Mouse (Mus musculus): ENCODE measurements around the gene Olfr1233. TPM values are rescaled to one million over a fixed set of nuclear protein-coding genes. Genes with fewer than 3 reads are reported as not detected.

Gene Olfr1233
- not detected in 2 replicates for polyA plus RNA-seq (2014; fragmentation: Nextera tagmentation; extraction: Ambion mirVana)

DNA sequence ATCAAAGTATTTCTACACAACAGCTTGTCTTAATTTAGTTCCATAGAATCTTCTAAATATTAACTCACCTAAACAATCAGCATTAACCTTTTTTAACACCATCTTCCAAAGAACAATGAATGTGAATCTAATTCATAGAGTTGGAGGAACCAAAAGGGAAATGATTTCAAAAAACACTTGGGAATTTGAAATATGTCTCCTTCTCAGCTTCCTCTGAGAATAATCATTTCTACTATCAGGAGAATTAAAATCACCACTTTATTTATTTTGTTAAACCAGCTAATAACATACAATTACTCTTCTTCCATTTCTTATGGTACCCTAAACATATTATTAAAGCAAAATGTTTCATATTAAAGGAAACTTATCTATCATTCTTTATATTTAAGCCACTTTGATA is at the start of gene Olfr1233:
Gene Olfr1233, minus strand, starts transcription at position 101 of the 400 bp plus-strand sequence.
- Histone ChIP-seq H3K4me3 (ENCODE audit: low read depth, low read length) (no peak within 1 kb of the TSS), H3K9ac (replicated peaks; ENCODE audit: low read depth, low read length) (no peak within 1 kb of the TSS), H3K27me3 (ENCODE audit: control insufficient read depth, insufficient read depth, low read length) (no peaks in the 10 kb centered on the region), H3K4me2 (replicated peaks; ENCODE audit: low read depth, low read length) (no peak within 1 kb of the TSS), H3K9me3 (ENCODE audit: control insufficient read depth, low read depth, low read length) (no peaks in the 10 kb centered on the region), H3K4me1 (ENCODE audit: control insufficient read depth, insufficient read depth, low read length) (no peaks in the 10 kb centered on the region), H3K27ac (ENCODE audit: low read length) (no peak within 1 kb of the TSS), H3K36me3 (ENCODE audit: control insufficient read depth, insufficient read depth, low read length) (no peaks in the 10 kb centered on the region)
- ATAC-seq (ENCODE audit: insufficient number of reproducible peaks, insufficient read depth, low FRiP score, low read depth), result no peak

GRCm38 (mm10) chr2:89364765-89365164 is 22.6 kb upstream of the Olfr1233 start, which contains the start of gene Olfr1234:
TSS of gene Olfr1234 (minus strand) at chr2:89364865.
- H3K4me1 ChIP-seq (ENCODE audit: control insufficient read depth, insufficient read depth, low read length), result no peaks in the 10 kb centered on the region
- H3K36me3 ChIP-seq (ENCODE audit: control insufficient read depth, insufficient read depth, low read length), result no peaks in the 10 kb centered on the region
- no peak for ATAC-seq (ENCODE audit: insufficient number of reproducible peaks, insufficient read depth, low FRiP score, low read depth)
- H3K9ac ChIP-seq (replicated peaks; ENCODE audit: low read depth, low read length), result no peak within 1 kb of the TSS
- H3K4me3 ChIP-seq (ENCODE audit: low read depth, low read length), result no peak within 1 kb of the TSS
- WGBS, result 85% methylated on average over 4 of the region's 4 CpGs
- H3K27me3 ChIP-seq (ENCODE audit: control insufficient read depth, insufficient read depth, low read length), result no peaks in the 10 kb centered on the region
- H3K27ac ChIP-seq (ENCODE audit: low read length), result no peak within 1 kb of the TSS
- no peak within 1 kb of the TSS for H3K4me2 ChIP-seq (replicated peaks; ENCODE audit: low read depth, low read length)
- no peaks in the 10 kb centered on the region for H3K9me3 ChIP-seq (ENCODE audit: control insufficient read depth, low read depth, low read length)

GRCm38 (mm10) chr2:89329575-89329974 is 12.6 kb downstream of the Olfr1233 start, which contains the start of gene Olfr1232:
TSS of gene Olfr1232 (minus strand) at chr2:89329675.
- Histone ChIP-seq H3K4me2 (replicated peaks; ENCODE audit: low read depth, low read length) (no peak within 1 kb of the TSS), H3K4me1 (ENCODE audit: control insufficient read depth, insufficient read depth, low read length) (no peaks in the 10 kb centered on the region)
- ATAC-seq (ENCODE audit: insufficient number of reproducible peaks, insufficient read depth, low FRiP score, low read depth), result no peak

DNA sequence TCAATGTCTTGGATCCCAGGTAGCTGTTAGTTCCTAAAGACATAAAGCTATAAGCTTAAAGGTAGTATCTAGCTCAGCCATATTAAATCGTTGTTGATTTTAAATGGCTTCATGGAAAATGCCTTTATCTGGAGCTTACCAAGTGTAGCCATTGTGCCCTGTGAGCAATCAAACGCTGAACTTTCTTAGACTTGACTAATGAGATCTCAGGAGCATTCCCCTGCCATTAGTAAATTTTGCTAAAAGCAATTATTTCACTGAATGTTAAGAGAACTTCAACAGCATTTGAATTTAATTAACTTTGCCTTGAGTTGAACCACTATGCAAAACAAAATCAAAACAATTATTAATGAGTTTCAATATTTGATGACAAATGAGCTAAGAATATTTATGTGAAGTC is 35.2 kb downstream of the Olfr1233 start, which contains the start of gene Olfr1231:
Gene Olfr1231, minus strand, starts transcription at position 101 of the 400 bp plus-strand sequence.
- H3K27ac ChIP-seq (ENCODE audit: low read length), result no peak within 1 kb of the TSS
- no peaks in the 10 kb centered on the region for H3K9me3 ChIP-seq (ENCODE audit: control insufficient read depth, low read depth, low read length)
- no peaks in the 10 kb centered on the region for H3K4me1 ChIP-seq (ENCODE audit: control insufficient read depth, insufficient read depth, low read length)
- H3K27me3 ChIP-seq (ENCODE audit: control insufficient read depth, insufficient read depth, low read length), result no peaks in the 10 kb centered on the region
- H3K4me2 ChIP-seq (replicated peaks; ENCODE audit: low read depth, low read length), result no peak within 1 kb of the TSS
- no peak for ATAC-seq (ENCODE audit: insufficient number of reproducible peaks, insufficient read depth, low FRiP score, low read depth)
- WGBS, result 75% methylated on average over 2 of the region's 2 CpGs
- no peak within 1 kb of the TSS for H3K9ac ChIP-seq (replicated peaks; ENCODE audit: low read depth, low read length)
- no peaks in the 10 kb centered on the region for H3K36me3 ChIP-seq (ENCODE audit: control insufficient read depth, insufficient read depth, low read length)
- no peak within 1 kb of the TSS for H3K4me3 ChIP-seq (ENCODE audit: low read depth, low read length)

More at GRCm38 (mm10) chr2:89329575-89329974, 12.6 kb downstream of the Olfr1233 start, which contains the start of gene Olfr1232:
- no peaks in the 10 kb centered on the region for H3K9me3 ChIP-seq (ENCODE audit: control insufficient read depth, low read depth, low read length)
- H3K9ac ChIP-seq (replicated peaks; ENCODE audit: low read depth, low read length), result no peak within 1 kb of the TSS
- H3K4me3 ChIP-seq (ENCODE audit: low read depth, low read length), result no peak within 1 kb of the TSS
- H3K36me3 ChIP-seq (ENCODE audit: control insufficient read depth, insufficient read depth, low read length), result no peaks in the 10 kb centered on the region
- H3K27ac ChIP-seq (ENCODE audit: low read length), result no peak within 1 kb of the TSS
- no peaks in the 10 kb centered on the region for H3K27me3 ChIP-seq (ENCODE audit: control insufficient read depth, insufficient read depth, low read length)

DNA sequence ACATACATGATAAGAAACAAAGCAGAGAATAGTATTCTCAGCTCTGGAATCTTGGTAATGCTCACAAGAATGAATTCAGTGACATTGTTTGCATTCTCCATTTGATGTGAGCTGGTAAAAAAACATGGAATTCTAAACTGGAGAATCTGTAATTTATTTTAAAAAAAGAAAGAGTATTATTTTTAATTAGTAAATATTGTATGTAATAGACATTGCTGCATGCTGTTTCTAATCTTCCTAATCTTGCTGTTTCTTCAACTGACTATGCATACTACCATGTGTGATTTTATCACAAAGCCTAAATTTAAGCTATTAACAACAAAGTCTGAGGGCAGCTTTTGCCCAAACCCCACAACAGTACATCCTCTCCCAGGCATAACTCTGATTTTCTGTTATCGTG is 45.0 kb downstream of the Olfr1233 start, which contains the start of gene Olfr1230:
Gene Olfr1230, minus strand, starts transcription at position 101 of the 400 bp plus-strand sequence.
- Histone ChIP-seq H3K9ac (replicated peaks; ENCODE audit: low read depth, low read length) (no peak within 1 kb of the TSS), H3K27ac (ENCODE audit: low read length) (no peak within 1 kb of the TSS), H3K4me2 (replicated peaks; ENCODE audit: low read depth, low read length) (no peak within 1 kb of the TSS), H3K4me3 (ENCODE audit: low read depth, low read length) (no peak within 1 kb of the TSS), H3K9me3 (ENCODE audit: control insufficient read depth, low read depth, low read length) (no peaks in the 10 kb centered on the region), H3K4me1 (ENCODE audit: control insufficient read depth, insufficient read depth, low read length) (no peaks in the 10 kb centered on the region), H3K36me3 (ENCODE audit: control insufficient read depth, insufficient read depth, low read length) (no peaks in the 10 kb centered on the region), H3K27me3 (ENCODE audit: control insufficient read depth, insufficient read depth, low read length) (no peaks in the 10 kb centered on the region)
- no peak for ATAC-seq (ENCODE audit: insufficient number of reproducible peaks, insufficient read depth, low FRiP score, low read depth)
- WGBS, result 70% methylated on average over 1 of the region's 1 CpGs

- Histone ChIP-seq H3K9me3 (ENCODE audit: control insufficient read depth, low read depth, low read length) (no peaks in the 10 kb centered on the region), H3K4me2 (replicated peaks; ENCODE audit: low read depth, low read length) (no peak within 1 kb of the TSS), H3K27ac (ENCODE audit: low read length) (no peak within 1 kb of the TSS), H3K9ac (replicated peaks; ENCODE audit: low read depth, low read length) (no peak within 1 kb of the TSS), H3K27me3 (ENCODE audit: control insufficient read depth, insufficient read depth, low read length) (no peaks in the 10 kb centered on the region), H3K4me1 (ENCODE audit: control insufficient read depth, insufficient read depth, low read length) (no peaks in the 10 kb centered on the region), H3K4me3 (ENCODE audit: low read depth, low read length) (no peak within 1 kb of the TSS), H3K36me3 (ENCODE audit: control insufficient read depth, insufficient read depth, low read length) (no peaks in the 10 kb centered on the region)
- WGBS, result 72% methylated on average over 2 of the region's 2 CpGs
- ATAC-seq (ENCODE audit: insufficient number of reproducible peaks, insufficient read depth, low FRiP score, low read depth), result no peak
Observed at GRCm38 (mm10) chr2:89287914-89288313, 54.3 kb downstream of the Olfr1233 start, which contains the start of gene Olfr1229. TSS of gene Olfr1229 (minus strand) at chr2:89288014.

Other genes with a start within 250 kb of the Olfr1233 start
- gene Olfr1220, start 235.6 kb downstream of the Olfr1233 start, polyA plus RNA-seq (2014; fragmentation: Nextera tagmentation; extraction: Ambion mirVana), result not detected in 2 replicates
- not detected in 2 replicates for gene Olfr1221, start 225.1 kb downstream of the Olfr1233 start, polyA plus RNA-seq (2014; fragmentation: Nextera tagmentation; extraction: Ambion mirVana)
- gene Olfr1222, start 209.3 kb downstream of the Olfr1233 start, polyA plus RNA-seq (2014; fragmentation: Nextera tagmentation; extraction: Ambion mirVana), result not detected in 2 replicates
- gene Olfr1223, start 190.8 kb downstream of the Olfr1233 start, polyA plus RNA-seq (2014; fragmentation: Nextera tagmentation; extraction: Ambion mirVana), result not detected in 2 replicates
- not detected in 2 replicates for gene Olfr1224-ps1, start 178.3 kb downstream of the Olfr1233 start, polyA plus RNA-seq (2014; fragmentation: Nextera tagmentation; extraction: Ambion mirVana)
- not detected in 2 replicates for gene Olfr1225, start 167.7 kb downstream of the Olfr1233 start, polyA plus RNA-seq (2014; fragmentation: Nextera tagmentation; extraction: Ambion mirVana)
- gene Olfr1226, start 142.3 kb downstream of the Olfr1233 start, polyA plus RNA-seq (2014; fragmentation: Nextera tagmentation; extraction: Ambion mirVana), result not detected in 2 replicates
- gene Olfr1228, start 88.3 kb downstream of the Olfr1233 start, polyA plus RNA-seq (2014; fragmentation: Nextera tagmentation; extraction: Ambion mirVana), result not detected in 2 replicates
- not detected in 2 replicates for gene Olfr1229, start 54.4 kb downstream of the Olfr1233 start, polyA plus RNA-seq (2014; fragmentation: Nextera tagmentation; extraction: Ambion mirVana)
- gene Olfr1230, start 45.1 kb downstream of the Olfr1233 start, polyA plus RNA-seq (2014; fragmentation: Nextera tagmentation; extraction: Ambion mirVana), result not detected in 2 replicates
- gene Olfr1231, start 35.3 kb downstream of the Olfr1233 start, polyA plus RNA-seq (2014; fragmentation: Nextera tagmentation; extraction: Ambion mirVana), result not detected in 2 replicates
- gene Olfr1232, start 12.7 kb downstream of the Olfr1233 start, polyA plus RNA-seq (2014; fragmentation: Nextera tagmentation; extraction: Ambion mirVana), result not detected in 2 replicates
- gene Olfr1234, start 22.5 kb upstream of the Olfr1233 start, polyA plus RNA-seq (2014; fragmentation: Nextera tagmentation; extraction: Ambion mirVana), result not detected in 2 replicates
- not detected in 2 replicates for gene Olfr1238, start 67.3 kb upstream of the Olfr1233 start, polyA plus RNA-seq (2014; fragmentation: Nextera tagmentation; extraction: Ambion mirVana)
- gene Olfr1239, start 78.0 kb upstream of the Olfr1233 start, polyA plus RNA-seq (2014; fragmentation: Nextera tagmentation; extraction: Ambion mirVana), result not detected in 2 replicates
- gene Olfr1240, start 100.6 kb upstream of the Olfr1233 start, polyA plus RNA-seq (2014; fragmentation: Nextera tagmentation; extraction: Ambion mirVana), result not detected in 2 replicates
- gene Olfr1241, start 144.7 kb upstream of the Olfr1233 start, polyA plus RNA-seq (2014; fragmentation: Nextera tagmentation; extraction: Ambion mirVana), result not detected in 2 replicates
- gene Olfr1242, start 155.9 kb upstream of the Olfr1233 start, polyA plus RNA-seq (2014; fragmentation: Nextera tagmentation; extraction: Ambion mirVana), result not detected in 2 replicates
- not detected in 2 replicates for gene Olfr1243, start 189.1 kb upstream of the Olfr1233 start, polyA plus RNA-seq (2014; fragmentation: Nextera tagmentation; extraction: Ambion mirVana)
- not detected in 2 replicates for gene Olfr1245, start 236.0 kb upstream of the Olfr1233 start, polyA plus RNA-seq (2014; fragmentation: Nextera tagmentation; extraction: Ambion mirVana)

Measured in stomach, embryonic 14.5 days (tissue).